Mouse (Mus musculus) stomach, postnatal 0 days (tissue): ENCODE results near the gene Abtb2. TPM values are rescaled to one million over a fixed set of nuclear protein-coding genes. Genes with fewer than 3 reads are reported as not detected.

ENCODE experiments used
- ATAC-seq: fragments of 200-750 bp; cut with Nextera tagmentation; 2 replicates; pipeline ENCODE4 v1.8.0; 2017; ENCODE audit not compliant: low FRiP score, low TSS enrichment
- DNase-seq: peaks from one replicate; pipeline ENCODE4 v3.0.0-alpha.2; 2016; ENCODE audit warnings: low spot score
- H3K27ac ChIP-seq: fragments of 300-500 bp; sonication (generic); replicated peaks from 2 replicates; pipeline ENCODE4 v1.5.1; 2014; ENCODE audit warnings: mild to moderate bottlenecking, control low read depth
- H3K27me3 ChIP-seq: fragments of 300-500 bp; sonication (generic); 2 replicates; pipeline ENCODE4 v1.6.1; 2014; ENCODE audit warnings: low read length; ENCODE audit not compliant: control insufficient read depth, insufficient read depth
- H3K36me3 ChIP-seq: fragments of 300-500 bp; sonication (generic); 2 replicates; pipeline ENCODE4 v1.6.1; 2014; ENCODE audit warnings: low read length, mixed read lengths; ENCODE audit not compliant: control insufficient read depth, insufficient read depth
- H3K4me1 ChIP-seq: fragments of 300-500 bp; sonication (generic); replicated peaks from 2 replicates; pipeline ENCODE4 v1.6.1; 2014; ENCODE audit warnings: antibody characterized with exemption; ENCODE audit not compliant: control insufficient read depth, insufficient read depth
- H3K4me2 ChIP-seq: fragments of 300-500 bp; sonication (generic); replicated peaks from 2 replicates; pipeline ENCODE4 v1.6.1; 2014; ENCODE audit warnings: low read depth, mild to moderate bottlenecking, control low read depth, moderate library complexity
- H3K4me3 ChIP-seq: fragments of 300-500 bp; sonication (generic); 2 replicates; pipeline ENCODE4 v1.5.1; 2014; ENCODE audit warnings: low read depth, low read length, control low read depth
- H3K9ac ChIP-seq: fragments of 300-500 bp; sonication (generic); 2 replicates; pipeline ENCODE4 v1.6.1; 2014; ENCODE audit warnings: mild to moderate bottlenecking, low read length, control low read depth, mixed read lengths
- H3K9me3 ChIP-seq: fragments of 300-500 bp; sonication (generic); 2 replicates; pipeline ENCODE4 v1.6.1; 2016; ENCODE audit warnings: low read length; ENCODE audit not compliant: control insufficient read depth
- CTCF ChIP-seq: IDR thresholded peaks from 2 replicates; pipeline ENCODE4 v1.5.1; 2016; ENCODE audit warnings: antibody characterized with exemption, low read depth, mild to moderate bottlenecking, moderate library complexity
- EP300 ChIP-seq: optimal IDR thresholded peaks from 2 replicates; pipeline ENCODE3; 2016; ENCODE audit warnings: antibody characterized with exemption
- WGBS: fragments of 180-500 bp; shearing (Covaris S2); extraction: QIAGEN DNeasy Blood & Tissue Kit; methylation state at CpG from one replicate; pipeline ENCODE4 v1.1.7; 2014; 5-methylcytosine and 5-hydroxymethylcytosine counted together
- polyA plus RNA-seq: library from polyadenylated mRNA; unstranded; fragments of >200 nt; fragmentation: Nextera tagmentation; extraction: Ambion mirVana; gene quantifications from 2 replicates; pipeline ENCODE4 v1.2.1, GENCODE M21; 2015

Gene Abtb2
- polyA plus RNA-seq, 1 experiment from 2014 or later: 4.0 TPM

- H3K27me3 ChIP-seq: no peaks in the 10 kb centered on the region
Observed at GRCm38 (mm10) chr2:103754614-103755013, 188.5 kb downstream of the Abtb2 start.

DNA sequence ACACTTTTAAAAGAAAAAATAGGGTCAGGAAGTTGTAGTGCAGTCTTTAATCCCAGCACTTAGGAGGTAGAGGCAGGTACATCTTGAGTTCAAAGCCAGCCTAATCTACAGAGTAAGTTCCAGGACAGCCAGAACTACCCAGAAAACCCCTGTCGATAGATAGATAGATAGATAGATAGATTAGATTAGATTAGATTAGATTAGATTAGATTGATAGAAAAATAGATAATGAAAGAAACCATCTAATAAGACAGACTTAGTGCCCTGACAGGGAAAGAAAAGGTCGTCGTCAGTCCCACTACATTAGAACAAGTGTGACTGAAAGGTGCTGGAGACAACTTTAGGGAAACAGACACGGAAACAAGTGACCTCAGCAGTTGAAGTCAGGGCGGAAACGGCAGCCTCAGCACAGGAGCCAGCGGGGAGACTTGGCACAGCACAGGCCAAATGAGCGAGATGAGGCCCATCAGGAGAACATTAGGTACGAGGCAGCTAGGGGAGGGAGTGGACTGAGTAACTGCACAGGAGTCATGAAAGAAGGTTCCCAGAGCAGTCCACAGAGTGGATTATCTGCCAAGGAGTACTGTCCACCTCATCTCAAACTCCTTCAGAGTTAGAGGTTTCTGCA lies 189.5 kb downstream of the Abtb2 start:
- Histone ChIP-seq H3K9ac (no peak overlapping the region), H3K36me3 (peaks cover 19% of the 10 kb centered on the region), H3K4me1 (no peaks in the 10 kb centered on the region), H3K4me2 (no peak overlapping the region), H3K27ac (no peak overlapping the region), H3K4me3 (no peak overlapping the region), H3K27me3 (no peaks in the 10 kb centered on the region), H3K9me3 (no peaks in the 10 kb centered on the region)
- no peak for TF ChIP-seq EP300
- TF ChIP-seq CTCF: no peak
- ATAC-seq: no peak
- DNase-seq: no peak
- 87% methylated on average over 9 of the region's 9 CpGs for WGBS

More at GRCm38 (mm10) chr2:103754614-103755013, 188.5 kb downstream of the Abtb2 start:
- TF ChIP-seq EP300 (no peak), CTCF (no peak)
- Histone ChIP-seq H3K9me3 (no peaks in the 10 kb centered on the region), H3K4me3 (no peak overlapping the region), H3K36me3 (peaks cover 23% of the 10 kb centered on the region), H3K27ac (no peak overlapping the region), H3K4me1 (no peaks in the 10 kb centered on the region), H3K9ac (no peak overlapping the region), H3K4me2 (no peak overlapping the region)
- DNase-seq (no peak), ATAC-seq (no peak)
- 81% methylated on average over 3 of the region's 3 CpGs for WGBS

GRCm38 (mm10) chr2:103760421-103760820 lies 194.3 kb downstream of the Abtb2 start:
- DNase-seq (no peak), ATAC-seq (peak; percentile 25; the same call in 1 of the 2 replicates)
- no peaks in the 10 kb centered on the region for H3K27me3 ChIP-seq
- no peaks in the 10 kb centered on the region for H3K36me3 ChIP-seq
- peaks cover 4% of the 10 kb centered on the region; the same call in 1 of the 2 replicates for H3K4me1 ChIP-seq
- TF ChIP-seq EP300 (no peak), CTCF (no peak)
- no peaks in the 10 kb centered on the region for H3K9me3 ChIP-seq
- H3K27ac ChIP-seq: peak overlapping the region; percentile 82
- H3K4me2 ChIP-seq: peak overlapping the region; percentile 83
- H3K4me3 ChIP-seq: peak overlapping the region; percentile 73
- WGBS: under 1% methylated on average over 12 of the region's 12 CpGs
- peak overlapping the region; percentile 66 for H3K9ac ChIP-seq

DNA sequence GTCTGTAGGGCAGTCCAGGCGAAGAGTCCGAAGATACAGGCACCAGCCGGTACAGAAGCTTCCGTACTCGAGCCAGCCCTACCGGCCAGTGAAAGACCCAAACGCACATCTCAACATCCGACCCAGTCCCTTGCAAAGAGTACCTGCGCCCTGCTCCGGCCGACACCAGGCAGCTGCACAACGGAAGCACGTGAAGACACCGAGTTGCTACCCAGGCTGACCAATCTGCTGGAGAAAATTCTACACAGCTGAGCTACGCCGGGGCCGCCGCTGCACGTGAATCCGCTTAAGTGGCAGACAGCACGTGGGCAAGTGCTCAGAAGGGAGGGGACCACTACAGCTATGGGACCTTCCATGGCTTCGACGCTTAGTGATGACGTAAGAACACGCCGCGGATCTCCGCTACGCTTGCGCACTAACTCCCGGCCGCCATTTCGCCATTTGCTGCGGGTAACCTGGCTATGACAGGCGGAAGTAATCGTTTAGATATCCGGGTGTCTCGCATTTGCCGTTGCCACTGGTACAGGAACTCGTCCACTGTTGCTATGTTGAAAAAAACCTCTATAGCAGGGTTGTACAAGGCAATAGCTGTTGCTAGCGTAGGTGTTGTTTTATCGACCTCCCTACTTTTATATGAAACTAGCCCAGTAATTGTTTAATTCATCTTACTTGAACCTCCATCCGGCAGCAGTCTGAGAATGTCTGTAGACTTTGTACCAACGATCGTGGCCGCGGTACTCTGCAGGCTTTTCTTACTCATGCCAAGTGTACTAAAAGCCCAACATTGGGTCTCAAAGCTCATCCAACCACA lies 195.0 kb downstream of the Abtb2 start, which contains the start of gene Nat10:
Nat10 (minus strand) TSS at position 365 of the 811 bp plus-strand sequence.
- Histone ChIP-seq H3K9me3 (no peaks in the 10 kb centered on the region), H3K4me1 (peaks cover 4% of the 10 kb centered on the region; the same call in 1 of the 2 replicates), H3K9ac (peak within 1 kb of the TSS; percentile 66), H3K4me3 (peak within 1 kb of the TSS; percentile 73), H3K27ac (peak within 1 kb of the TSS; percentile 82), H3K27me3 (no peaks in the 10 kb centered on the region), H3K4me2 (peak within 1 kb of the TSS; percentile 83), H3K36me3 (peaks cover 4% of the 10 kb centered on the region; the same call in 1 of the 2 replicates)
- peak; percentile 98 for DNase-seq
- under 1% methylated on average over 47 of the region's 47 CpGs for WGBS
- TF ChIP-seq CTCF: peak; percentile 19; the same call in 1 of the 2 replicates
- TF ChIP-seq EP300: peak; percentile 76
- ATAC-seq: peak; percentile 97

- no peak for TF ChIP-seq EP300
- TF ChIP-seq CTCF: no peak
- H3K4me2 ChIP-seq: peak overlapping the region; percentile 83
- H3K27ac ChIP-seq: no peak overlapping the region
- no peaks in the 10 kb centered on the region for H3K9me3 ChIP-seq
- peaks cover 13% of the 10 kb centered on the region; the same call in 1 of the 2 replicates for H3K36me3 ChIP-seq
- no peaks in the 10 kb centered on the region for H3K27me3 ChIP-seq
- peak overlapping the region; percentile 73; the same call in 1 of the 2 replicates for H3K4me3 ChIP-seq
- ATAC-seq (no peak), DNase-seq (peak; percentile 10)
- WGBS: 39% methylated on average over 4 of the region's 4 CpGs
- peaks cover 4% of the 10 kb centered on the region; the same call in 1 of the 2 replicates for H3K4me1 ChIP-seq
- no peak overlapping the region for H3K9ac ChIP-seq
Observed at GRCm38 (mm10) chr2:103761993-103762392, 195.9 kb downstream of the Abtb2 start.
